Mouse (Mus musculus): ENCODE data around the gene Dock4. TPM values are rescaled to one million over a fixed set of nuclear protein-coding genes. Genes with fewer than 3 reads are reported as not detected.
"Not testable (repeated sequence)": the region's sequence is repeated elsewhere in the genome, so short reads cannot be mapped to it uniquely, and the experiment has no call there.

Dock4 gene
- polyA plus RNA-seq, 1 experiment from 2014 or later = 4.2 TPM

- Histone ChIP-seq H3K4me3 (ENCODE audit: low read length) (no peak overlapping the region), H3K27ac (ENCODE audit: low read length) (no peak overlapping the region), H3K4me2 (ENCODE audit: low read depth, low read length) (no peak overlapping the region), H3K27me3 (replicated peaks; ENCODE audit: control insufficient read depth, insufficient read depth, low read length) (no peaks in the 10 kb centered on the region), H3K9me3 (ENCODE audit: control insufficient read depth, low read length) (peaks cover 4% of the 10 kb centered on the region; the same call in 1 of the 2 replicates), H3K4me1 (ENCODE audit: control insufficient read depth, insufficient read depth, low read length) (no peaks in the 10 kb centered on the region), H3K9ac (ENCODE audit: low read depth, low read length) (no peak overlapping the region), H3K36me3 (ENCODE audit: control insufficient read depth, insufficient read depth, low read length) (no peaks in the 10 kb centered on the region)
- 95% methylated on average over 5 of the region's 5 CpGs for WGBS
- no peak for ATAC-seq
Measured at GRCm38 (mm10) chr12:40870387-40870786, 424.6 kb downstream of the Dock4 start.

DNA sequence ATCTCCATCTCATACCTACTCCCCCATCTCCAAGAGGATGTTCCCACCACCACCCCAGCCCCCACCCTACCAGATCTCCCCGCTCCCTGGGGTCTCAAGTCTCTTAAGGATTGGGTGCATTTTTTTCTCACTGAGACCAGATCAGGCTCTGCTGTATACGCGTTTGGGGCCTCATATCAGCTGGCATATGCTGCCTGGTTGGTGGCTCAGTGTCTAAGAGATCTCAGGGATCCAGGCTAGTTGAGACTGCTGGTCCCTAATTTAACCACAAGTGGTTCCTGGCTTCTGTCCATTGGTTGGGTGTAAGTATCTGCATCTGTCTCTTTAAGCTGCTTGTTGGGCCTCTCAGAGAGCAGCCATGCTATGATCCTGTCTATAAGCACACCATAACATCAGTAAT, 427.0 kb downstream of the Dock4 start:
- no peak overlapping the region for H3K27ac ChIP-seq (ENCODE audit: low read length)
- peaks cover 4% of the 10 kb centered on the region; the same call in 1 of the 2 replicates for H3K9me3 ChIP-seq (ENCODE audit: control insufficient read depth, low read length)
- no peak for ATAC-seq
- no peak overlapping the region for H3K9ac ChIP-seq (ENCODE audit: low read depth, low read length)
- no peak overlapping the region for H3K4me2 ChIP-seq (ENCODE audit: low read depth, low read length)
- H3K27me3 ChIP-seq (replicated peaks; ENCODE audit: control insufficient read depth, insufficient read depth, low read length) = no peaks in the 10 kb centered on the region
- no peak overlapping the region for H3K4me3 ChIP-seq (ENCODE audit: low read length)
- no peaks in the 10 kb centered on the region for H3K4me1 ChIP-seq (ENCODE audit: control insufficient read depth, insufficient read depth, low read length)
- WGBS = 92% methylated on average over 3 of the region's 3 CpGs
- no peaks in the 10 kb centered on the region for H3K36me3 ChIP-seq (ENCODE audit: control insufficient read depth, insufficient read depth, low read length)

DNA sequence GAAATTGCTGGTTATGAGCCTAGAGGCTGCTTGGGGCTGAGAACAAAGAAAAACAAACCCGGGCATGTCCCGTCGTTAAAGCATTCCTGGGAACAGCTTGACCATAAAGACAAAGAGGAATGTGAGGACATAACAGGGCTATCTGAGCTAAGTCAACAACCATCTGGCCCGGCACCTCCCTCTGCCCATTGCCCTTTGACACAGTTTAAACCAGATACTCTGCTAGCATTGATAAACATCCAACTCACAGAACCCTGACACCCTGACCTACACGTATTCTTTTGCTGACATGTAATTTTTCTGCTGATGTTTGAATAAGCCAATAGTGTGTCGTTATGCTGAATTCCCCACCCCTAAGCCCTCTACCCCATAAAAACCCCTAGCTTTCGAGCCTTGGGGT, 427.5 kb downstream of the Dock4 start:
- H3K27ac ChIP-seq (ENCODE audit: low read length); H3K4me1 ChIP-seq (ENCODE audit: control insufficient read depth, insufficient read depth, low read length); H3K9me3 ChIP-seq (ENCODE audit: control insufficient read depth, low read length); H3K4me3 ChIP-seq (ENCODE audit: low read length); H3K9ac ChIP-seq (ENCODE audit: low read depth, low read length); H3K4me2 ChIP-seq (ENCODE audit: low read depth, low read length); H3K36me3 ChIP-seq (ENCODE audit: control insufficient read depth, insufficient read depth, low read length); H3K27me3 ChIP-seq (replicated peaks; ENCODE audit: control insufficient read depth, insufficient read depth, low read length); ATAC-seq: not testable (repeated sequence)
- 73% methylated on average over 7 of the region's 7 CpGs for WGBS

DNA sequence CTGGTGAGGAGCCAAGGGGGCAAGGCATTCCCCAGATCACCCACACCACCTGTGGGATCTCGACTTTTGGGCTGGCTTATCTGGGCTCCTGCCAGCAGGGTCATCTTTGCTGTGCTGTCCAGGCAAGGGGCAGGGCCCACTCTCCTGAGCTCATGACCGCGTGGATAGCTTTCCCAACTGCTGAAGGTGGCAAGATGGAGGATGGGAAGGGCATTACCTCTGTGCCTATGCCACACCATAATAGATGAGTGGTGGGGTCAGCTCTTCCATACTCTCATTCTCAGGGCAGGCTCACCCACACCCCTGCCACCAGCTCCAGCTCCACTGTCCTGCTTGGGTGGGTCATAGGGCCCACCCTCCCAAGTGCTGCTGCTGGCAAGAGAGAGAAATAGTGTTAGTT, 439.2 kb downstream of the Dock4 start:
- H3K27ac ChIP-seq (ENCODE audit: low read length) = no peak overlapping the region
- H3K9me3 ChIP-seq (ENCODE audit: control insufficient read depth, low read length) = no peaks in the 10 kb centered on the region
- no peak overlapping the region for H3K4me3 ChIP-seq (ENCODE audit: low read length)
- H3K27me3 ChIP-seq (replicated peaks; ENCODE audit: control insufficient read depth, insufficient read depth, low read length) = no peaks in the 10 kb centered on the region
- peaks cover 8% of the 10 kb centered on the region for H3K4me1 ChIP-seq (ENCODE audit: control insufficient read depth, insufficient read depth, low read length)
- H3K36me3 ChIP-seq (ENCODE audit: control insufficient read depth, insufficient read depth, low read length) = no peaks in the 10 kb centered on the region
- WGBS = 86% methylated on average over 3 of the region's 3 CpGs
- no peak for ATAC-seq
- no peak overlapping the region for H3K9ac ChIP-seq (ENCODE audit: low read depth, low read length)
- no peak overlapping the region for H3K4me2 ChIP-seq (ENCODE audit: low read depth, low read length)

- 97% methylated on average over 6 of the region's 6 CpGs for WGBS
- no peak overlapping the region for H3K4me3 ChIP-seq (ENCODE audit: low read length)
- ATAC-seq = no peak
- no peaks in the 10 kb centered on the region for H3K9me3 ChIP-seq (ENCODE audit: control insufficient read depth, low read length)
- no peak overlapping the region for H3K4me2 ChIP-seq (ENCODE audit: low read depth, low read length)
- no peaks in the 10 kb centered on the region for H3K36me3 ChIP-seq (ENCODE audit: control insufficient read depth, insufficient read depth, low read length)
- H3K4me1 ChIP-seq (ENCODE audit: control insufficient read depth, insufficient read depth, low read length) = peaks cover 8% of the 10 kb centered on the region
- H3K27ac ChIP-seq (ENCODE audit: low read length) = no peak overlapping the region
- no peaks in the 10 kb centered on the region for H3K27me3 ChIP-seq (replicated peaks; ENCODE audit: control insufficient read depth, insufficient read depth, low read length)
- H3K9ac ChIP-seq (ENCODE audit: low read depth, low read length) = no peak overlapping the region
Measured at GRCm38 (mm10) chr12:40885377-40885776, 439.6 kb downstream of the Dock4 start.

DNA sequence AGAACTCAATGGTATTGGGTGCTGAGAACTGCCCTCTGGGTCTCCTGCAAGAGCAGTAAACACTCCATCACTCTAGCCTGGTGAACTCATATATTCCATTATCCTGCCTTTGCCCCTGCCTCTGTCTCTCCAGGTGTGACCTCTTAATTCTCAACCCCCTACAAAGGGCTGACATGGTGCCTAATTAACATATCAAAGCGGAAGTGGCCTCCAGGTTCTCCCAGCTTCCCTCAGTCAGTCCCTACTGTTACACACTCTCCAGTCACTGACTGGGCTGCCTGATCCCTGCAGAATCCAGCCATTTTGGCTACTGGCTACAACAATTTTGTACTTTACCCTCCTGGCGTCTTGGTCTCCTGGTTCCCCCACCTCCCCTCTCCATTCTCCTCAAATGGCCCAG, 441.7 kb downstream of the Dock4 start:
- WGBS = 57% methylated on average over 2 of the region's 2 CpGs
- Histone ChIP-seq H3K4me1 (ENCODE audit: control insufficient read depth, insufficient read depth, low read length) (peaks cover 8% of the 10 kb centered on the region), H3K9me3 (ENCODE audit: control insufficient read depth, low read length) (no peaks in the 10 kb centered on the region), H3K36me3 (ENCODE audit: control insufficient read depth, insufficient read depth, low read length) (no peaks in the 10 kb centered on the region), H3K4me3 (ENCODE audit: low read length) (no peak overlapping the region), H3K9ac (ENCODE audit: low read depth, low read length) (no peak overlapping the region), H3K27me3 (replicated peaks; ENCODE audit: control insufficient read depth, insufficient read depth, low read length) (no peaks in the 10 kb centered on the region), H3K27ac (ENCODE audit: low read length) (no peak overlapping the region), H3K4me2 (ENCODE audit: low read depth, low read length) (no peak overlapping the region)
- no peak for ATAC-seq

GRCm38 (mm10) chr12:40888261-40888791, 442.6 kb downstream of the Dock4 start:
- Histone ChIP-seq H3K9ac (ENCODE audit: low read depth, low read length) (no peak overlapping the region), H3K36me3 (ENCODE audit: control insufficient read depth, insufficient read depth, low read length) (no peaks in the 10 kb centered on the region), H3K4me3 (ENCODE audit: low read length) (no peak overlapping the region), H3K27me3 (replicated peaks; ENCODE audit: control insufficient read depth, insufficient read depth, low read length) (no peaks in the 10 kb centered on the region), H3K4me1 (ENCODE audit: control insufficient read depth, insufficient read depth, low read length) (peaks cover 8% of the 10 kb centered on the region), H3K27ac (ENCODE audit: low read length) (peak overlapping the region; percentile 57; the same call in 1 of the 2 replicates), H3K9me3 (ENCODE audit: control insufficient read depth, low read length) (no peaks in the 10 kb centered on the region), H3K4me2 (ENCODE audit: low read depth, low read length) (peak overlapping the region; percentile 30; the same call in 1 of the 2 replicates)
- peak; percentile 95 for ATAC-seq
- 28% methylated on average over 2 of the region's 2 CpGs for WGBS

DNA sequence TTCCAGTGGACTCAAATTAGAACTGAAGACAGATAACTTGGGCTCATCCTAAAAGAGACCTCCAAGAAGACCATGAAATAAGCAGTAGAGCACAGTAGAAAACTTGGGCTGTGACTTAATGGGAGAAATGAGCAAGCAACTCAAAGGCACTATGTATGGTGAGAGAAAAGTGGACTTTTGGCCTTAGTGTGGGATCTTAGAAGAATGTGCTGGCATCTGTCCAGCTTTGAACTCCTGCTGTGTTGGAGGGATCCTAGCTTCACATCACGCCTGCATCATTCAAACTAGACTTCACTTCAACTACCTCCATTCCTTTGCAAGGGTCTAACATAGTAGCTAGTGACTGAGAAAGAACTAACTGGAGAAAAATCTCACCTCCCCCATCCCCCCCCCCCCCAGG, 443.1 kb downstream of the Dock4 start:
- no peaks in the 10 kb centered on the region for H3K36me3 ChIP-seq (ENCODE audit: control insufficient read depth, insufficient read depth, low read length)
- no peaks in the 10 kb centered on the region for H3K27me3 ChIP-seq (replicated peaks; ENCODE audit: control insufficient read depth, insufficient read depth, low read length)
- H3K4me3 ChIP-seq (ENCODE audit: low read length) = no peak overlapping the region
- peak overlapping the region; percentile 30; the same call in 1 of the 2 replicates for H3K4me2 ChIP-seq (ENCODE audit: low read depth, low read length)
- peak overlapping the region; percentile 57; the same call in 1 of the 2 replicates for H3K27ac ChIP-seq (ENCODE audit: low read length)
- 53% methylated on average over 1 of the region's 1 CpGs for WGBS
- no peak overlapping the region for H3K9ac ChIP-seq (ENCODE audit: low read depth, low read length)
- ATAC-seq = peak; percentile 90
- H3K9me3 ChIP-seq (ENCODE audit: control insufficient read depth, low read length) = no peaks in the 10 kb centered on the region
- peaks cover 8% of the 10 kb centered on the region for H3K4me1 ChIP-seq (ENCODE audit: control insufficient read depth, insufficient read depth, low read length)

DNA sequence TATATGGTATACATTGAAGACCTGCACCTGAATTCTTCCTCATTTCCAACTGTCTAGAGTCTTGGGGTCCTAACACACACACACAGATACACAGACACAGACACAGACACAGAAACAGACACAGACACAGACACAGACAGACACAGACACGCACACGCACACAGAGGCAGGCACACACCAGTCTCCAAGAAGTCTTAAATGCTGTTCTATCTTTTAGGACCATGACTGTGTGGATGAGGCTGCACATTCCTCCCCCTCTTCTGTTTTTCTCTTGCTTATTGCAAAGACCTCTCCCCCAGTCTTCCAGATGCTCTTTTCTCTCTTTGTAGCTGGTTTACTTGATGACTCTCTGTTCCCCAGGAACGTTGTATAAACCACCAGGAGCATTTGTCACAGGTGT, 443.8 kb downstream of the Dock4 start:
- Histone ChIP-seq H3K9ac (ENCODE audit: low read depth, low read length) (no peak overlapping the region), H3K4me2 (ENCODE audit: low read depth, low read length) (no peak overlapping the region), H3K4me3 (ENCODE audit: low read length) (no peak overlapping the region), H3K27me3 (replicated peaks; ENCODE audit: control insufficient read depth, insufficient read depth, low read length) (no peaks in the 10 kb centered on the region), H3K27ac (ENCODE audit: low read length) (no peak overlapping the region), H3K9me3 (ENCODE audit: control insufficient read depth, low read length) (no peaks in the 10 kb centered on the region), H3K36me3 (ENCODE audit: control insufficient read depth, insufficient read depth, low read length) (no peaks in the 10 kb centered on the region), H3K4me1 (ENCODE audit: control insufficient read depth, insufficient read depth, low read length) (peaks cover 8% of the 10 kb centered on the region)
- 77% methylated on average over 3 of the region's 3 CpGs for WGBS
- no peak for ATAC-seq

DNA sequence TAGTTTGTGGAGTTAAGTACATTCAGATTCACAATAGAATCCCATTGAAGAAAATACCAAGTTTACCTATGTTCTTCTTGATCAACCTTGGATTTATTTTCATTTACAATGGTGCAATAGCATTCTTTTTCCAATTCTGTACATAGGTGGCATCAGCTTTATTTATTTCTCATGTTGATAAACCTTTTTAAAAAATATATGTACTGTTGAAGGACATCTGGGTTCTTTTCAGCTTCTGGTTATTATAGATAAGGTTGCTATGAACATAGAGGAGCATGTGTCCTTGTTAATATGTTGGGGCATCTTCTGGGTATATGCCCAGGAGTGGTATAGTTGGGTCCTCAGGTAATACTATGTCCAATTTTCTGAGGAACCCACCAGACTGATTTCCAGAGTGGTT, 445.4 kb downstream of the Dock4 start:
- H3K9ac ChIP-seq (ENCODE audit: low read depth, low read length) = no peak overlapping the region
- no peak for ATAC-seq

More for the DNA sequence above, 445.4 kb downstream of the Dock4 start:
- H3K4me2 ChIP-seq (ENCODE audit: low read depth, low read length) = no peak overlapping the region
- no peak overlapping the region for H3K4me3 ChIP-seq (ENCODE audit: low read length)
- H3K27me3 ChIP-seq (replicated peaks; ENCODE audit: control insufficient read depth, insufficient read depth, low read length) = no peaks in the 10 kb centered on the region
- H3K36me3 ChIP-seq (ENCODE audit: control insufficient read depth, insufficient read depth, low read length) = no peaks in the 10 kb centered on the region
- H3K4me1 ChIP-seq (ENCODE audit: control insufficient read depth, insufficient read depth, low read length) = peaks cover 8% of the 10 kb centered on the region
- H3K27ac ChIP-seq (ENCODE audit: low read length) = no peak overlapping the region
- H3K9me3 ChIP-seq (ENCODE audit: control insufficient read depth, low read length) = no peaks in the 10 kb centered on the region

Data from intestine, embryonic 16.5 days (tissue).